Mouse (Mus musculus): Measurements from ENCODE around the gene Tmem150a. TPM values are rescaled to one million over a fixed set of nuclear protein-coding genes. Genes with fewer than 3 reads are reported as not detected.

Gene Tmem150a
- polyA plus RNA-seq, 1 experiment from 2014 or later, result 9.2 TPM

GRCm38 (mm10) chr6:72323786-72324508 lies 31.3 kb upstream of the Tmem150a start:
- Histone ChIP-seq H3K27ac (ENCODE audit: low read depth, low read length) (no peak overlapping the region), H3K27me3 (ENCODE audit: control insufficient read depth, insufficient read depth, low read length) (no peaks in the 10 kb centered on the region), H3K4me2 (replicated peaks; ENCODE audit: low read depth, low read length) (no peak overlapping the region), H3K9ac (ENCODE audit: low read depth, low read length) (no peak overlapping the region), H3K4me3 (ENCODE audit: low read depth, low read length) (no peak overlapping the region), H3K36me3 (ENCODE audit: control insufficient read depth, insufficient read depth, low read length) (peaks cover 20% of the 10 kb centered on the region), H3K4me1 (replicated peaks; ENCODE audit: control insufficient read depth, insufficient read depth, low read length) (no peaks in the 10 kb centered on the region), H3K9me3 (ENCODE audit: control insufficient read depth, low read length) (no peaks in the 10 kb centered on the region)
- 88% methylated on average over 6 of the region's 6 CpGs for WGBS
- DNase-seq (ENCODE audit: low spot score) (no peak), ATAC-seq (ENCODE audit: low FRiP score) (no peak)

- no peak overlapping the region for H3K4me3 ChIP-seq (ENCODE audit: low read depth, low read length)
- H3K9me3 ChIP-seq (ENCODE audit: control insufficient read depth, low read length), result no peaks in the 10 kb centered on the region
- WGBS, result 82% methylated on average over 6 of the region's 6 CpGs
- H3K4me1 ChIP-seq (replicated peaks; ENCODE audit: control insufficient read depth, insufficient read depth, low read length), result no peaks in the 10 kb centered on the region
- H3K4me2 ChIP-seq (replicated peaks; ENCODE audit: low read depth, low read length), result no peak overlapping the region
- H3K36me3 ChIP-seq (ENCODE audit: control insufficient read depth, insufficient read depth, low read length), result peaks cover 14% of the 10 kb centered on the region
- H3K9ac ChIP-seq (ENCODE audit: low read depth, low read length), result no peak overlapping the region
- no peak for ATAC-seq (ENCODE audit: low FRiP score)
- no peak overlapping the region for H3K27ac ChIP-seq (ENCODE audit: low read depth, low read length)
- no peak for DNase-seq (ENCODE audit: low spot score)
- no peaks in the 10 kb centered on the region for H3K27me3 ChIP-seq (ENCODE audit: control insufficient read depth, insufficient read depth, low read length)
Observed at GRCm38 (mm10) chr6:72326274-72326673, 29.0 kb upstream of the Tmem150a start.

GRCm38 (mm10) chr6:72329019-72329418 lies 26.2 kb upstream of the Tmem150a start:
- no peak overlapping the region for H3K27ac ChIP-seq (ENCODE audit: low read depth, low read length)
- H3K9ac ChIP-seq (ENCODE audit: low read depth, low read length), result no peak overlapping the region
- no peak for ATAC-seq (ENCODE audit: low FRiP score)
- H3K4me3 ChIP-seq (ENCODE audit: low read depth, low read length), result no peak overlapping the region
- 94% methylated on average over 5 of the region's 5 CpGs for WGBS
- no peak for DNase-seq (ENCODE audit: low spot score)
- H3K4me1 ChIP-seq (replicated peaks; ENCODE audit: control insufficient read depth, insufficient read depth, low read length), result no peaks in the 10 kb centered on the region
- no peaks in the 10 kb centered on the region for H3K27me3 ChIP-seq (ENCODE audit: control insufficient read depth, insufficient read depth, low read length)
- no peaks in the 10 kb centered on the region for H3K9me3 ChIP-seq (ENCODE audit: control insufficient read depth, low read length)
- peaks cover 8% of the 10 kb centered on the region; the same call in 1 of the 2 replicates for H3K36me3 ChIP-seq (ENCODE audit: control insufficient read depth, insufficient read depth, low read length)
- H3K4me2 ChIP-seq (replicated peaks; ENCODE audit: low read depth, low read length), result no peak overlapping the region

- Histone ChIP-seq H3K4me2 (replicated peaks; ENCODE audit: low read depth, low read length) (no peak overlapping the region), H3K4me3 (ENCODE audit: low read depth, low read length) (no peak overlapping the region), H3K27ac (ENCODE audit: low read depth, low read length) (no peak overlapping the region), H3K9me3 (ENCODE audit: control insufficient read depth, low read length) (no peaks in the 10 kb centered on the region), H3K9ac (ENCODE audit: low read depth, low read length) (no peak overlapping the region), H3K27me3 (ENCODE audit: control insufficient read depth, insufficient read depth, low read length) (no peaks in the 10 kb centered on the region), H3K4me1 (replicated peaks; ENCODE audit: control insufficient read depth, insufficient read depth, low read length) (no peaks in the 10 kb centered on the region), H3K36me3 (ENCODE audit: control insufficient read depth, insufficient read depth, low read length) (peaks cover 6% of the 10 kb centered on the region; the same call in 1 of the 2 replicates)
- WGBS, result 90% methylated on average over 4 of the region's 4 CpGs
- ATAC-seq (ENCODE audit: low FRiP score) (no peak), DNase-seq (ENCODE audit: low spot score) (no peak)
Observed at GRCm38 (mm10) chr6:72330133-72330532, 25.1 kb upstream of the Tmem150a start.

GRCm38 (mm10) chr6:72333111-72333510 lies 22.1 kb upstream of the Tmem150a start:
- DNase-seq (ENCODE audit: low spot score), result no peak
- Histone ChIP-seq H3K27ac (ENCODE audit: low read depth, low read length) (no peak overlapping the region), H3K9ac (ENCODE audit: low read depth, low read length) (no peak overlapping the region), H3K4me2 (replicated peaks; ENCODE audit: low read depth, low read length) (no peak overlapping the region), H3K36me3 (ENCODE audit: control insufficient read depth, insufficient read depth, low read length) (peaks cover 18% of the 10 kb centered on the region), H3K4me1 (replicated peaks; ENCODE audit: control insufficient read depth, insufficient read depth, low read length) (no peaks in the 10 kb centered on the region), H3K9me3 (ENCODE audit: control insufficient read depth, low read length) (no peaks in the 10 kb centered on the region), H3K4me3 (ENCODE audit: low read depth, low read length) (no peak overlapping the region), H3K27me3 (ENCODE audit: control insufficient read depth, insufficient read depth, low read length) (no peaks in the 10 kb centered on the region; the same call in 1 of the 2 replicates)
- 85% methylated on average over 5 of the region's 5 CpGs for WGBS
- no peak for ATAC-seq (ENCODE audit: low FRiP score)

GRCm38 (mm10) chr6:72340481-72340880 lies 14.8 kb upstream of the Tmem150a start:
- WGBS, result 59% methylated on average over 2 of the region's 2 CpGs

GRCm38 (mm10) chr6:72344396-72345073 lies 10.7 kb upstream of the Tmem150a start:
- Histone ChIP-seq H3K4me3 (ENCODE audit: low read depth, low read length) (peak overlapping the region; percentile 79), H3K36me3 (ENCODE audit: control insufficient read depth, insufficient read depth, low read length) (no peaks in the 10 kb centered on the region), H3K9ac (ENCODE audit: low read depth, low read length) (peak overlapping the region; percentile 89), H3K9me3 (ENCODE audit: control insufficient read depth, low read length) (no peaks in the 10 kb centered on the region), H3K4me1 (replicated peaks; ENCODE audit: control insufficient read depth, insufficient read depth, low read length) (peaks cover 6% of the 10 kb centered on the region), H3K27me3 (ENCODE audit: control insufficient read depth, insufficient read depth, low read length) (no peaks in the 10 kb centered on the region), H3K4me2 (replicated peaks; ENCODE audit: low read depth, low read length) (peak overlapping the region; percentile 71), H3K27ac (ENCODE audit: low read depth, low read length) (no peak overlapping the region)
- ATAC-seq (ENCODE audit: low FRiP score) (peak; percentile 63), DNase-seq (ENCODE audit: low spot score) (no peak)
- WGBS, result under 1% methylated on average over 38 of the region's 42 CpGs

More at GRCm38 (mm10) chr6:72340481-72340880, 14.8 kb upstream of the Tmem150a start:
- no peak for ATAC-seq (ENCODE audit: low FRiP score)
- no peak for DNase-seq (ENCODE audit: low spot score)
- Histone ChIP-seq H3K4me1 (replicated peaks; ENCODE audit: control insufficient read depth, insufficient read depth, low read length) (no peaks in the 10 kb centered on the region), H3K36me3 (ENCODE audit: control insufficient read depth, insufficient read depth, low read length) (peaks cover 16% of the 10 kb centered on the region), H3K4me2 (replicated peaks; ENCODE audit: low read depth, low read length) (no peak overlapping the region), H3K27me3 (ENCODE audit: control insufficient read depth, insufficient read depth, low read length) (no peaks in the 10 kb centered on the region; the same call in 1 of the 2 replicates), H3K9me3 (ENCODE audit: control insufficient read depth, low read length) (no peaks in the 10 kb centered on the region), H3K9ac (ENCODE audit: low read depth, low read length) (no peak overlapping the region), H3K4me3 (ENCODE audit: low read depth, low read length) (no peak overlapping the region), H3K27ac (ENCODE audit: low read depth, low read length) (no peak overlapping the region)

- WGBS, result under 1% methylated on average over 30 of the region's 30 CpGs
- peak; percentile 94 for DNase-seq (ENCODE audit: low spot score)
- Histone ChIP-seq H3K27me3 (ENCODE audit: control insufficient read depth, insufficient read depth, low read length) (no peaks in the 10 kb centered on the region), H3K9me3 (ENCODE audit: control insufficient read depth, low read length) (no peaks in the 10 kb centered on the region), H3K4me3 (ENCODE audit: low read depth, low read length) (peak within 1 kb of the TSS; percentile 79), H3K9ac (ENCODE audit: low read depth, low read length) (peak within 1 kb of the TSS; percentile 89), H3K4me1 (replicated peaks; ENCODE audit: control insufficient read depth, insufficient read depth, low read length) (peaks cover 6% of the 10 kb centered on the region), H3K36me3 (ENCODE audit: control insufficient read depth, insufficient read depth, low read length) (no peaks in the 10 kb centered on the region), H3K27ac (ENCODE audit: low read depth, low read length) (no peak within 1 kb of the TSS), H3K4me2 (replicated peaks; ENCODE audit: low read depth, low read length) (peak within 1 kb of the TSS; percentile 71)
- ATAC-seq (ENCODE audit: low FRiP score), result peak; percentile 76
Observed at GRCm38 (mm10) chr6:72345074-72345567, 10.1 kb upstream of the Tmem150a start, which contains the start of gene Usp39. Gene Usp39 (minus strand): TSS chr6:72345184.
